Mouse (Mus musculus): Measurements from ENCODE around the gene Nup153.
A peak's percentile ranks its signal among the peaks of the same experiment; 100 is the strongest.

Nup153 gene

DNA sequence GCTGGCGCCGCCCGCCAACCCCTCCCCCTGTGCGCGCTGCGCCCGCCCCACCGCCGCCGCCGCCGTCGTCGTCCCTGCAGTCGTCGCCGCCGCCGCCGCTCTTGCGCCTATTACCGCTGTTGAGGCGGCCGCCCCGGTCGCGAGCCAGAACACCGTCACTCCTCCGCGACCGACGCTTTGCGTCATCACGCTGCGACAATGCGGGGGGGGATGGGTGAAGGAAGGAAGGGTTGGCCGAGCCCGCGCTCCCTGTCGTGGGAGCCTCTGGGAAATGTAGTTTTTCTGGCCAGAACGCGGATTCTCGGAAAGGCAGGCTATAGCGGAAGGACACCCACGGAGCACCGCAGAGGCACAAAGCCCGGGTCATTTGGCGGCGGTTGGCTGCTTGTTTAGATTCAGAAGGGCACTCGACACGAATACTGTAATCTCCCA, at the start of gene Nup153:
Gene Nup153, minus strand, starts transcription at position 104 of the 432 bp plus-strand sequence.
- peak; percentile 100 for DNase-seq (ENCODE audit: low read depth, low spot score)

DNA sequence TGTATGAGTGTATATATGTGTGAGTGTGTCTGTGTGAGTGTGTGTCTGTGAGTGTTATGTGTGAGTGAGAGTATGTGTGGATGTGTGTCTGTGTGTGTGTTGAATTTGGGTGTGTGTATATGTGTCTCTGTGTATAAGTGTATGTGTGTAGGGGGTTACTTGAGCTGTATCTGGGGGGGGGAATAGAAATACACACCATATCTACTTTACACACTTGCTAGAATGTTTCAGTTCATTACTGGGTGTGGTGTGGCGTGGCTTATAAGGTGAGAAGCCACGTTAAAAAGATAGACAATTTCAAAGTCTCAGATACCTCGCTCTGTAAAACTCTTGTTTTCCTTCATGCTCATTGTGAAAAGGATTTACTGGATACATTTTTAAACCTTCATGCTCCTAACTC, 49.7 kb upstream of the Nup153 start:
- no peak for DNase-seq (ENCODE audit: low read depth, low spot score)

DNA sequence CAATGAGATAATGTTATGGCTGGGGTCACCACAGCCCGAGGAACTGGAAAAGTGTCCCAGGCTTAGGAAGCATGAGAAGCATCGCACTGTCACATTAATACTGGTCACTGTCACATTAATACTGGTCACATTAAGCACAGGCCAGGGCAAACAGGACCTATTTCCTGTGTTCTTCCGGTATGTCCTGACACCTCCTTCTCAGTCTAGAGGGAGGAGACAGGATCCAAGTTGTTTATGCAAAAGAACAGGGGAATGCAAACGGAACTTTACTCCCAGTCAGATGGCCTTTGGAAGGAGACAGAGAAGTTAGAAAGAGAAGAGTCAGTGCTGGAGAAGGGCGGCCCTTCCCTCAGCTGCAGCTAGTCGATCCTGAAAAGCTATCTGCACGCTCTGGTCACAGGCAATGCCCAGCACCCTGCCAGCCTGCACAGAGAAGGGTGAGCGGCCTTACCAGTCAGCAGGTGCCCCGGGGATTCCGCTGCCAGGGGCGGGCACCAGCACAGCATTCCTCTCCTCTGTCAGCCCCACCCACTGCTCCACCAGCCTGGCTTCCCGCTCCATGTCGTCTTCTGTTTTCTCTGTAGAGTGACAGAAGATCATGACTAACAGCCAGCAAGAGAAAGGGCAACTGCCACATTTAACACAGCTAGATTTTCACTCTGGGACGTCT, 49.0 kb upstream of the Nup153 start:
- DNase-seq (ENCODE audit: low read depth, low spot score), result no peak

DNA sequence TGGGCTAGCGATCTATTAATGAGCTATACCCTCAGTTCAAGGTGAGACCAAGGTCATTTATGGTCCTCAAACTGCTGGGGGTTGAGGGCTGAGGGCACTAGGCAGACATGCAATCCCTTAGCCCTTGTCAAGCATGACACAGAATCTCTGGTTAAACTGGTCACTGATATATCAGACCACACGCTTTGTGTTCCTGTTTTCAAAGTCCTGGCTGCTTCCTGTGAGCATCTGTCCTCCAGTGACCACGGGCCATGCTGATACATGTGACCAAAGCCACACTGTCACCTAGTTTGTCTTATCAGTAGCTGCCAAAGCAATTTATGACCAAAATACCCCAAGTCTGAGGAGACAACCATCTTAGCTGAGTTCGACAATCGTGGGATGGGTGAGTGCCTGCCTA, 47.3 kb upstream of the Nup153 start:
- no peak for DNase-seq (ENCODE audit: low read depth, low spot score)

DNA sequence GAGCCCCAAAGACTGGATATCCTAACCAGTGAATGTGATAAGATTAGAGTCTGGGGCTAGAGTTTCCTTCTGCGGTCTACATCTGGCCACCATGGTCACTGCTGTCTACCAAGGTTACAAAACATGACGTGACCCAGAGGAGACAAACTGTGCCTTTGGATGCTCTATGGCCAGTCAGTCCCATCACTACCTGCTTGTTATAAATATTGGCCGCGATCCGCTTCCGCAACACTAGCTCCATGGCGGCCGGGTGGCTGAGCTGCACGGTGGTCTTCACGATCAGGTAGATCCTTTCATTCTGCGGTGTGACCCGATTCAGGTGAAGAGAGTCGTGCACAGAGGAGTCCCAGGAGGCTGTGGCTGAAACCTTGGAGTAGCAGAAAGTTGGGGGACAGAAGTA, 44.8 kb upstream of the Nup153 start:
- no peak for DNase-seq (ENCODE audit: low read depth, low spot score)

DNA sequence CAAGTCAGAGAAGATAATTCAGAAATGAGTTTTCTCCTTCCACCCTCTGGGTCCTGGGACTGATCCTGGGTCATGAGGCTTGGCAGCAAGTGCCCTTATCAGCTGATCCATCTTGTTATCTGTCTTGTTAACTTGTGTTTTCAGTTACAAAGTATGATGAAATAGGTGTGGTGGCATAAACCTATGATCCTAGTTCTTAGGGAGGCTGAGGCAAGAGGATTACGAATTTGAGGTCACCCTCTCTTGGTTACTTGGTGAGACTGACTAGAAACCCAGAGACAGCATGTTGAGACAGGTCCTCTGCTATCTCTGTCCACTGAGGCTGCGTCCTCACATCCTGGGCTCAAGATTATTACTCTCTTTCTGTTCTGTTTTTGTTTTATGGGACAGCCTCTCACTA, 37.6 kb upstream of the Nup153 start:
- DNase-seq (ENCODE audit: low read depth, low spot score), result no peak

DNA sequence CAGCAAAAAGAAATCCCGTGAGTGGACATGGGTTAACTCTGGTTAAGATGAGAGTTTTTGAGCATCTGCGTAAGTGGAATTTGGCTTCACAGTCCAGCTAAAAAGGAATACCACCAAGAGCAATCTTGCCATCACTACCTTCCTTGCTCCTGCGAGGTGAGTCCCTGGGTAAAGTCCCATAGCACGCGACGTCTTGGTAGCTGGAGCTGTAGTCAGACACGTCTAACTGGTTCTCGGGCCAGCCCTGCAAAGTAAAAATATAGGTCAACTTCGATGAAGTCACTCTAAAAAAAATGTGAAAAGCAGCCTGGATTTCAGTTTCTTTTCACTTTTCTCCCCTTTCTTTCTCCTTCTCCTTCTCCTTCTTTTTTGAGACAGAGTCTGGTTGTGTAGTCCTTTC, 35.5 kb upstream of the Nup153 start:
- no peak for DNase-seq (ENCODE audit: low read depth, low spot score)

DNA sequence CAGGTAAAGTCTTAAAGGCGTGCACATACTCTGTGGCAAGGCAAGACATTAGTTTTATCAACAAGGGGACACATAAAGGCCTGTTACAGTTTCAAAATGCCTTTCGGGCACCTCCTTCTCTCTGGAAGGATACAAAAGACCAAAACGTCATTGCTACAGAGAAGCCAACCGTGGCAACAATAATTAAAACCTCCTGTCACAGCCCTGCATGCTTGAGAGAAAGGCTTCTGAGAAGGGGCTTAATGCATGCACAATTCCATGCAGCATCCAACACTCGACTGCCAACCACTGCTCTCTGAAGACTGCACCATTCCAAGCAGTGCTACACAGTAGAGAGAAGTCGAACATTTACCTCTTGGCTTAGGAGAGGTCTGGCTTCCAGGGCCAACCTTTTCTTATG, 33.2 kb upstream of the Nup153 start:
- no peak for DNase-seq (ENCODE audit: low read depth, low spot score)

DNA sequence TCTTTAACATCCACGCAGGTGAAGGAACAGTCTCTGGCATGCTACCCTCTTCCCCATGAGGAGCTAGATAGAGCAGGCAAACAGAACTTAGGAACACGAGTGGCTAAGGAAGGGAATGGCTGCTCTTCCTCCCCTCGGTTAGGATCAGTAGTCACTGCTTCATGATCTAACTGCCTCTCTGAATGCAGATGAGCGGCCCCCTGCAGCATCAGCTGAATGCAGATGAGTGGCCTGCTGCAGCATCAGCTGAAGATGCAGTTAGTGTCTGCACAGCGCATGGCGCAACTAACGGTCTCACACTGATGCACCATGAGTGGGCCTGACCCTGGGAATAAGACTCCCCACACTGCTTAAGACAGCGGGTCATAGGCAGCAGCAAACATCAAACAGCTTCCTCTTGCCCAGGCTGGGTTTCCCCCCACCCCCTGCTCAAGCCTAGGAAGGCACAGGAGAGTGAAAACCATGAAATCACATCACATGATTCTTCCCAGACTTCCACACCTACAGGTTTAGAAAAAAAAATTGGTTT, 31.6 kb upstream of the Nup153 start:
- no peak for DNase-seq (ENCODE audit: low read depth, low spot score)

DNA sequence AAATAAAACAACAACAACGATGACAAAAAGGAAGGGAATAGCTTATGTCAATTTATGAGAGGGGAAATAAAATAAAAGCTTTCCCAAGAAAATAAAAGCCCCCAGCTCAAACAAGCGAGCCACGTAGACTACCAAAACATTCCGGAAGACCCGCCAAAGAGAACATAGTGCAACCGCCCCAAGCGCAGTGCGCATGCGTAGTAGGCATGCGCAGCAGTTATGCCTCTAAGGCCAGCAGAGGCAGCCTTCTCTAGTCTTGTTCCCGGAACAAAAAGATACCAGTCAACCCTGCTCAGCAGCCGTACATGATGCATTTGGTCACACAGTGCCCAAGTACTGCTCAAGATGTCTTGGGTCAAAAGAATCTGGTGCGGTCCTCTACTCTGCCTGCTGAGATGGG, 30.9 kb upstream of the Nup153 start:
- no peak for DNase-seq (ENCODE audit: low read depth, low spot score)

DNA sequence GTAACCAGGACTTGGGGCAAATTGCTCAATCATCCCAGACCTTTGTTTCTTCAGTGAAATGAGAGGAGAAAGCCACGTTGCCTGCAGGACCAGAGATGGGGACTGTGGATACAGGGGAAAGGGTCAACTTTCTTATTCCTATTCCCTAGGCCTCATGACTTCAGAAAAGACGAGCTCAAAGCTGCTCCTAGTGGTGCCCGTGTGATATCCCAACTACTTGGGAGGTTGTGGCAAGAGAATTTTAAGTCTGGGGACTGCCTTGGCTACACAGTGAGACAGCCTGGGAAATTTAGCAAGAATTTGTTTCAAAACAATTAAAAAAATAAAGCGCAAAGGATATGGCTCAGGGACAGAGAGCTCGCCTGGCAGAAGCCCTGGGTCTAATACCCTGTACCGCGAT, 30.2 kb upstream of the Nup153 start:
- no peak for DNase-seq (ENCODE audit: low read depth, low spot score)

DNA sequence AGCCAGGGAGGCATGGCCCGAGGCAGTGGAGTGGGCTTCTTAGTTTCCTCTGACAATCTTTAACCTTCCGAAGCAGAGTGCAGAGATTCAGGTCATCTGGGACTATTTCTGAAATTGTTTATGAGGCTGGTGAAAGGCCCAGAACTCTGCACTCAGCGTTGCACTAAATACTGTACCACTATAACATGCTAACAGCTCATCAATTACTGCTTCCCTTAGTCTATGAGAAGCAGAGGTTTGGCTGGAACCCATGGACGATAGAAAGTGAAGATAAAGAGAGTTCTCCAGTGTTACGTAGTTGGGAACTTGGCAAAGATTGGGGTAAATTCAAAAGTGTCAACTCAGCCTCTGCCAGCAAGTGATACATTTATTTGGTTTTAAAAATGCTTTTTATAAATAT, 25.6 kb upstream of the Nup153 start:
- no peak for DNase-seq (ENCODE audit: low read depth, low spot score)

DNA sequence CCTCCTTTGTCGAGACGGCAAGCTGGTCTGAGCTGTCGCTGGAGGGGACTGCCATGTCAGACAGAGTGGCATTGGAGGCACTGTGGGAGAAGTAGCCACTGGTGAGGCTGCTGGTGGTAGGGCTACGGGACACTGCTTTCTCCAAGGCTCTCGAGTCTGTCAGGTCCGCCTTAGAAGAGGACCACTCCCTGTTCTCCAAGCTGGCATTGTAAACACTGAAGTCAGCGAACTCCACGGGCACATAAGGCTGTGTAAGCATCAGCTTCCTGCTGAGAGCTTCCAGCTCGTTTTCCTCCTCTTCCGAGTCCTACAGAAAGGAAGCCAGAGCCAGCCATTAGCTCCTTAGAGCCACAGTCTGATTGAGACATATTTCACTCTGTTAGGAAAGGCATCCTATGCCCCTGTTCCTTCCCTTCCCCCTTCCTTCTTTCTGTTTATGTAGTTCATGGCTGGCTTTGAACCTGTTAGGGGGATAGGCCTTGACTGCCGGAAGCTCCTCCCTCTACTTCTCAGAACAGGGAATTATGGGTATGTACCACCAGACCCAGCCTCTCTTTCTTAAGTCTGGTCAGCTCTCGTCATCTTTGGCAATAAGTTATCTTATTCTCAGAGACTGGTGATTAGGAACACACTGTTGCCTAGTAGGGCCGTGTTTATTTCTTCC, 25.0 kb upstream of the Nup153 start:
- no peak for DNase-seq (ENCODE audit: low read depth, low spot score)

DNA sequence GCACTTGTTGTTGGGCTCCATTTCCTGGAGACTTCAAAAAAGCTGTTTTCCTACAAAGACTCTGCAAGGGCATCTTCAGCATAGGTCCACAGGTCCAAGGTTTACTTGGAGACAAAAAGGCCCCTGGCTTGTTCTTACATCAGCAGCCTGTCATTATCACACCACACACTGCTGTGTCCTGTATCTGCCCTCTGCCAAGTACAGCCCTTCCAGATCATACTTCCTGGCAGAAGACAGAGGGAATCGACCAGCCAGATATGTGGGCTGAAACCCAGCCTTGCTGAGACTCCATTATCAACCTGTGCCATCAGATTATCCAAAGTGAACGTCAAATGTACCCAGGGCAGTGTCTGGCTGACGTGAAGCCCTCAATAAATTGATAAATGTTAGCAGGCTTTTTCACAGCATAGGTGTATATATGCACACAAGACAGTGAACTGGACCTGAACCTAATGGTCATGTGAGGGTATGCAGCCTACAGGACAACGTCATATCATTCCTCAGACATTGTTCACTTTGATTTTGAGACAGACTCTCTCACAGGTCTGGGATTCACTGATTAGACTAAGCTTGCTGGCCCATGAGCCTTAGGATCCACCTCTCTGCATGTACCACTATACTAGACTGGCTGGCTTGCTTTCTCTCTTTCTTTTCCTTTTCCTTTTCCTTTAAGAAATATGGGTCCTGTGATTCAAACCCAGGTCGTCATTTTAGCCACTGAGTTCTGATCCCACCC, 20.6 kb upstream of the Nup153 start:
- no peak for DNase-seq (ENCODE audit: low read depth, low spot score)

DNA sequence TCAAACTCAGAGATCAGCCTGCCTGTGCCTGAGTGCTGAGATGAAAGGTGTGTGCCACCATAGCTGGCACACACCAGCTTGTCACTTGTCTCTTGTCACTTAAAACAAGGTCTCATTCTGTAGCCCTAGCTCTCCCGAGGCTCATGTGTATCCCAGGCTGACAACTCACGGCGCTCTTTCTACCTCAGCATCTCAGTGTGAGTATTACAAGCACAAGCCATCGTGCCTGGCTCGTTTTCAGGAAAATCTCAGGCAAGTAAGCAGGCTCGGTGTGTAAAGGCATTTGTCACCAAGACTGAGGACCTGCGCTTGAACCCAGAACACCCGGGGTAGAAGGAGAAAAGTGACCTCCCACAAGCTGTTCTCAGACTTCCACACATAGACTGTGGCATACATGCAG, 16.1 kb upstream of the Nup153 start:
- DNase-seq (ENCODE audit: low read depth, low spot score), result no peak

DNA sequence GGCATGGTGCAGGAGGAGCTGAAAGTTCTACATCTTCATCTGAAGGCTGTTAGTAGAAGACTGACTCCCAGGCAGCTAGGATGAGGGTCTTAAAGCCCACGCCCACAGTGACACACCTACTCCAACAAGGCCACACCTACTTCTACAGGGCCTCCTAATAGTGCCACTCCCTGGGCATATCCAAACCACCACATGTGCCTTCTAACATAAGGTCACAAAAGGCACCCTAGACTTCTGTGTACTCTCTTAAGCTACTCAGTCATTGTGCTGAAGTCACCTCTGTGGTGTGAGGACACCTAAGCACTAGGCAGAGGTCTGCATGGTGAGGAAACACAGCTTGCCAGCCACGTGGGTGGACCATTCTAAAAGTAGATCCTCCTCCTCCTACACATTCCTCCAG, 14.6 kb upstream of the Nup153 start:
- DNase-seq (ENCODE audit: low read depth, low spot score), result no peak

DNA sequence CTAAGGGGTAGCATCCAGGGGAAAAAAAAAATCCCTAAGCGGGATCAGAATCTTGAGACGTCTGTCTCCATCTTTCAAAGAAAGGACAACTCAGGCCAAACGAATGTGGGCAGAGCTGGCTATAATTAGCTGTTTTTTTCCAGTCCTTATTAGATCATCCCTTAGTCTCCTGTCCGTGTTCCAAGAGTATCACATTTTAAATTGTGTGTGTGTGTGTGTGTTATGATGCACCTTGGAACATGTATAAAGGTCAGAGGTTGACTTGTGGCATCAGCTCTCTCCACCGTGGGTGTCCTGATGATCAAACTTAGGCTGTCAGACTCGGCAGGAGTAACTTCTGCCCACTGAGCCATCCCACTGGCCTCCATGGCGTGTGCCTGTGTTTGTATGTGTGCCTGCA, 11.7 kb upstream of the Nup153 start:
- no peak for DNase-seq (ENCODE audit: low read depth, low spot score)

DNA sequence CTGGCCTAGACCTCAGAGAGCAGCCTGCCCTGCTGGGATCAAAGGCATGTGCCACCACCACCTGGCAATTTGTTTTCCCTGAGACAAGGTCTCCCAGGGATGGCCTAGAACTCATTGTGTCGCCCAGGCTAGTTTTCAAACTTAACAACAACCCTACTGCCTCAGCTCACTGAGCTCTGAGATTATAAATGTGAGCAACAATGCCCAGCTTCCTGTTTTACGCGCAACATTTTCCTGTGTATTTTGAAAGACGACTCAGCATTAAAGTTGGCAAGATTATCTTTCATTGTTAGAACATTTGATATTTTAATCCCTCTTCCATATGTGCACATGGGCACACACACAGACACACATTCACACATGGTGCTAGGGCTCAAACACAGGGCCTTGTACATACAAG, 9.7 kb upstream of the Nup153 start:
- no peak for DNase-seq (ENCODE audit: low read depth, low spot score)

DNA sequence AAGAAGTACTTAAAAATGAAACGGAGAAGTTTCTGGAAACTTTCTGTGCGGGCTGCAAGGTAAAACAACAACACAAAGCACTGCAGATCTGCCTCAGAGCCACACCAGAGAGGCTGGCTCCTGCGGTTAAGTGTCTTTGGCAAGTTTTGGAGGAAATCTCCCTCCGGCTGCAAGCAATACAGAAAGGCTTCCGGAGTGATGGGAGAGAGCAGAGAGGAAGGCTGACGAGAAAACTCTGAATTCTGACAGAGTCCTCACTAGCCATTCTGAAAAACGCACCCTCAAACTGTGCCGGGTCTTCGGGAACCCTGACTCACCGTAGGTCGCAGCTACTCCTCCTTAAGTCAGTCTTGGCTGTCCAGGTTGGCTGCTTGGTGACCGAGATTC, 8.7 kb upstream of the Nup153 start:
- no peak for DNase-seq (ENCODE audit: low read depth, low spot score)

DNA sequence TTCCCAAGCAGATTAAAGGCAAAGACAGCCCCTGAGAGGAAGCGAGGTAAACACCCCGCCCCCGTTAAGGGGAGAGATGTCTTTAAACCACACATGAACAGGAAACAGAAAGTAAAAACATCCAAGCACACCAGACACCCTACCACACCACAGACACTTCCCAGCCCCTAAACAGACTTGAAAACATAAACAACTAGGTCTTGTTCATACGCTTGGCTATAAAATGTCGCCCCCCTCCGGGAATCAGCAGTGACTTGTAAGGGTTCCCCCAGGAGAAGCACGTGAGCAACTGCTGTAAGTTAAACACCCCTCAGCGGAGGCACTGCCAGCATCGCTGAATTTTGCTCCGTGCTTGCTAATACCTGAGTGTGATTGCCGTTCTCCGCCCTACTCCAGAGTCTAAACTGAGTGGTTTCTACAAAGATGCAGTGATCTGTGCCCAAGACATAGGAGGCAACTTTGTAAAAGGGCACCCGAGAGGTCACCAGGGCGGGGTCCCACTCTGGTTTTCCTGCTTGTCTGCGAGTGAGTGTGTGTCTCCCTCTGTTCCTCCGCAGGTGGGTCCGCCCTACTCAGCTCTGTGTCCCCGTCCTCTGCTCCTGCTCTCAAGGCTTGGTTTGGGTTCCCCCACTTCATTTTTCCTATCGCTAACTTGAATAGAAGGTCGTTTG, 8.2 kb upstream of the Nup153 start:
- peak; percentile 30 for DNase-seq (ENCODE audit: low read depth, low spot score)

DNA sequence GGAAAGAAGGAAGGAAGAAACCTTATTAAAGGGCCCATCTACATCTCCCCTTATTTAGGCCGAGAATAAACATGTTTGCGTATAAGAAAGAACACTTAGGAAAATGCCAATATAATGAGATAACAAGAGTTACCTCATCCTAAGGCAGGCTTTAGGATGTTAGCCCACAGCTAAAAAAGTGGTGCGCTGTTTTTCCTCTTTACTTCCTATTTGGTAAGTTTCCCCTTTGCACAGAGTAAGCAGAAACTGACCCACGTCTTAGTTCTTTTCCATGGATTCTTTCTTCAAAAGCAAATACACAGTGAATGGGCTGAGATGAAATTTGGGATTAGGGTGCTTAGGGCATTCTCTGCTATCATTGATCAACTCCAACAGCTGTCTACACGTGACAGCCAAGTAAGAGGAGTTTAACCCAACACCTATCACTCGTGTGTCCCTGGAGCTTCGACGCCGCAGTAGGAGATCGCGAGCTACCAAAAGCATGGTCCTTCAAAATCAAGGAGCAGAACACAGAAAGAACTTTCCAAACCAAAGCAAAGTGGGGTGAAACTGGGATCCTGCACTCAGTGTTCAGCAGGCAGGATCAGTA, 7.6 kb upstream of the Nup153 start:
- no peak for DNase-seq (ENCODE audit: low read depth, low spot score)

DNA sequence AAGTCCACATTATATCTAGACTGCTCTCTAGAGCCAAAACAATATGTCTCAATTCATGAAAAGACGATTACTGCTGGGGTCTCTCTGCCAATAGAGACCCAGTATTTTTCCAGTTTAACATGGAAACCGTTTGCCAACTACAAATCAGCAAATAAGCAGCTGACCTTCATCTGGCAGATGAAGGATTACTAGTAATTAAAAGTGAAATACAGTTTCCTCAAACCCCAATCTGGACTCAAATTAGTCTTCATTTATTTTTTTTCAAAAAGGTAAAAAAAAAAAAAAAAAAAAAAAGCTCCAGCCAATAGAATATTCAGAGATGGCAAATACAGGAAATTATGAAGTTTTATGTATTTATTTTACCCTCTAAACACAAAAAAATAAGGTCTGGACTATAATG, 2.3 kb upstream of the Nup153 start:
- DNase-seq (ENCODE audit: low read depth, low spot score), result no peak
